Mouse (Mus musculus) spleen, adult 12 weeks (tissue): ENCODE data around the gene Gm49416.
A peak's percentile ranks its signal among the peaks of the same experiment; 100 is the strongest.

Source experiments
- DNase-seq: peaks from one replicate; pipeline ENCODE4 v3.0.0; 2022; ENCODE audit warnings: low spot score

Gene Gm49416

DNA sequence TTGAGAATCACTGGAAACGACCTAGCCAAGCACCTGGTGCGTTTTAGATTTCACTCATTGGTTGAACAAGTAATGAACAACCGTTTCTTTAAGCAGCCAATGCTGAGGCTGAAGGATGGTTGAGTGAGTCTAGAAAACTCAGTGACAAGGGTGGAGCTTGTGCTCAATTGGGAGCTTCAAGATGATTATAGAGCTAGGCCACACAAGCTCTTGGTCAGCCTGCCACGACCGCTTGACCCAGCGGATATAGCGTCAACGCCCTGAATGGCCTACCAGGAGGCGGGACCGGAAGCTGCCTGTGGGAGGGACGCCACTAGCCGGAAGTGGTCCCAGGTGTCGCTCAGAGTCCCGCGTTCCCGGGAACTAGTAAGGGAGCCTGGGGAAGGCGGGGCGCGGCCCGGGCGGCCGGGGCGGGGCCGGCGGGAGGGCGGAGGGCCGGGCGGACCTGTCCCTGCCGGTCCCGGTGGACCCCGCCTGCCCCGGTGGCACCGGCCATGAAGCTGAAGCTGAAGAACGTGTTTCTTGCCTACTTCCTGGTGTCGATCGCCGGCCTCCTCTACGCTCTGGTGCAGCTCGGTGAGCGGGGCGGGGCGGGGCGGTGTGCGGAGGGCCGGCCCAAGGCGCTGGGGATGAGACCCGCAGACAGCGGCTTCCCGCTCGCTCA lies 31.5 kb downstream of the Gm49416 start, which contains the start of gene B3gat3:
B3gat3 (plus strand) TSS at position 302 of the 664 bp plus-strand sequence.
- peak; percentile 85 for DNase-seq

DNA sequence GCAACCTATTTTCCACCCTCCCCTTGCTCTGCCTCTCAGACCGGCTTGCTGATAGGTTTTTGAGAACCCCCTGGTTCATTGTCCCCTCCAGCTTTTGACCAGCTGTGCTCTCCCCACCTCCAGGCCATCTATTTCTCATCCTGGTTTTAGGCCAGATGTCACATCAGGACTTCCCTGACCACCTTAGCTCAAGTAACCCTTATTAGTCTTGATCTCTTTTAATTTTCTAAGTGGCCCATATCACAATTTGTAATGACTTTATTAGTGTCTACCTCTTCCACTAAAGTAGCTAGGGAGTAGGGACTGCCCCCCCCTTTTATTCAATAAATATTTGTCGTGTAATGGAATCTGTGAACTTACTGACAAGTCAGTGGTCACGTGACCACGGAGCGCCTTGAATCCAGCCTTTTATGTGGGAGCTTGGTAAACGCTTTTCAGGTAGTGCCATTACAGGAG lies 32.1 kb downstream of the Gm49416 start:
- no peak for DNase-seq

DNA sequence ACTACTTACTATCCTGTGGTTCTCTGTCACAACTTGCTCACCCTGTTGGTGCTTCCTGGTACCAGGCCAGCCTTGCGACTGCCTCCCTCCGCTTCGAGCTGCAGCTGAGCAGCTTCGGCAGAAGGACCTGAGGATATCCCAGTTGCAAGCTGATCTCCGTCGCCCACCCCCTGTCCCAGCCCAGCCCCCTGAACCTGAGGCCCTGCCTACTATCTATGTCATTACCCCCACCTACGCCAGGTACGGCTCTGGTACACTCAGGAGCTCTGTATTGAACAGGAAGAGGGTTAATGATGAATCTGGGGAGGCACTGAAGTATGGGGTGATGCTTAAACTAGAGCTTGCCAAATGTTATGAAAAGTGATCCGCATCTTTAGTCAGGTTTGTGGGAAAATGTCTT lies 33.0 kb downstream of the Gm49416 start:
- no peak for DNase-seq

DNA sequence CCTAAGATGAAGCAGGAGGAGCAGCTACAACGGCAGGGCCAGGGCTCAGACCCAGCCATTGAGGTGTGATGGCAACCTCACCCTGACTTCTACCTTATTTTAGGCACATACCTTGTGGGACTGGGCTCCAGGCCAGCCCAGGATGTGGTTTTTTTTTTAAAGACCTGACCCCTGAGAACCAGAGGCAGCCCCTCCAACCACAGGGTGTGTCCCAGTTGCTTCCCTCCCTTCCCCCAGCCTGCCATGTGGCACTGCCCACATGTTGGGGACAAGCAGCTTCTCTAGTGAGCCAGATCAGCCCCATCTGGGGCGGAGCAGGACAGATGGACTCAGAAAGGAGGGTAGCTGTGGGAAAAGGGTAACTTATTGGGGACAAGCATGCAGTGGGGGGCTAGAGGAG lies 38.0 kb downstream of the Gm49416 start:
- DNase-seq, result no peak

DNA sequence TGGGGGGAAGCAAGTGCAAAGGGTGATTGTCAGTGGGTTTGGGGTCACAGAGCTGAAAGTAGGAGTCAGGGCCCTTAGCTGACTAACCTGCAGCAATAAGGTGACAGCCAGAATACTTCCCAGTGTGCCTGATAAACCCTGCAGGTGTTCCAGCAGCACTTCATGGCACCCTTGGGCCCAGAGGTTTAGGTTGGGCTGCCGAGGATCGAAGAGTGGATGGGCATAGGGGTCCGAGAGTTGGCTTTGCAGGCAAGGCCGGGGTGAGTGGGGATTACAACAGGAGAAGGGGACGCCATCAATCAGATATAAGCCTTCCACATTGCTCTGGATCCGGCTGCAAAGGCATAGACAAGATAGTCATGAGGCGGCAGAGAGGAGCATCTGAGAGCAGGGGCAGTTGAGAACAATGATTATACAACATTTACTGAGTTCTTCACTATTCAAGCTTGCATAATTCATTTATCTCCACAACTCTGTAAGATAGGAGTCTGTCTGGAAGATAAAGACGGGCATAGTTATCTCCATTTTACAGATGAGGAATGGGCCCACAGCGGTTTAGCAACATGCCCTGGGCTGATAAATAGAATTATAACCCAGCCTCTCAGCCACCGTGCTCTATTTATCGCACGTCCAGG lies 39.3 kb downstream of the Gm49416 start:
- no peak for DNase-seq

DNA sequence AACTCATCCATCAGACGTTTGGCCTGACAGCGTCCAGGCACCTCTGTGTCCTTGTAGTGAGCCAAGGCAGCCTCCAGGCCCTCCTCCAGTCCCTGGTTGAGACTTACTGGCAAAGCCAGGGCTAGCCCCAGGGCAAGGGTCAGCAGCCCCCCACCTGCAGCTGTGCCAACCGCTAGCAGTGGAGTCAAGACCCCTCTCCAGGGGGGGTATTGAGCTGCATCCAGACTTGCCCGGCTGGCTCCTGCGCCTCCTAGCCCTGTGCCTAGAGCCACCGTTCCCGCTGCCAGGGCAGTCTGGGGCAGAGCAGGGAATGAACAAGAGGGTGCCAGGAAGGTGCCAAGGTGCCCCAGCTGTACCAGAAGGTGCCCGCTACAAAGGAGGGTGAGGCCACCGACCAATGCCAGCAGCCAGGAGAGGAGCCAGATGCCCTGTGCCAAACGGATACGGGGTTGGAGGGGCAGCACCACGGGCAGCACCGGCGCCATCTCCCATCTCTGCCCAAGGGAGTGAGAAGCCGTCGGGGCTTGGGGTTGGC lies 40.0 kb downstream of the Gm49416 start:
- no peak for DNase-seq

DNA sequence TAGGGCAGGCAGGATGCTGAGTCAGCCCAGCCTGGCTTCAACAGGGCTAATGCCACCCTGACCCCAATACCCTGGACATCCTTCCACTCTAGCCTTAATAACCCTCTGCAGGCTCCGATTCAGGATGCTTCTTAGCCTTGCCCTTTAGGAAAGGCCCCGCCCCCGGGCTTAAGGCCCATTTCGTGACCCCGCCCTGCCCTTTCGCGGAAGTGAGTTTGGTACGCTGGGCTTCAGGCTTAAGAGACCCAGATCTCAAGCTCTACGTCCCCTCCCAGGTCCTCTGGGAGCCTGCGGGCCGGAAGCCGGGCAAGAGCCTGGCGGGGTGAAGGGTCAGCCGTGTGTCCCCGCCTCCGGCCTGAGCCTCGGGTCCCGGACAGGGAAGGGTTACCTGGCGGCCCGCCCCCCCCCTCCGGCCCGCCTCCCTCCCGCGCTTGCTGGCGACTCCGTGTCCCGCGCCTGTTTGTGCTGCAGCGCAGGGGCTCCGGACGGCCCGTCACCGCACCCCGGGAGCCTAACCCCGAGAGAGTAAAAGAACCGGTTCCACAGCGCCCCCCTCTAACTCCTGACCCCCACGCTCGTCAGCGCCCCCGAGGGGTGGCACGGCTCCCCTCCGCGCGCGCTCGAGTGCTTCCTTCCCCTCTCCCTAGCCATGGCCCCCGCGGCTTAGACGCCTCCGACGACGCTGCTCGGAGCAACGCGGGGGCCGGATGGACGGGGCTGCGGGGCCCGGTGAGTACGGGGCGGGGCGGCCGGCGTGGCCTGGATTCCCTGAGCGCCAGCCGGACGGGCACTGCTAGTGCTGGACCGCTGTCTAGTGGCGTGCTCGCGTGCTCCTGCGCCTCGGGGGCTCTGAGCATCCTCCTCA lies 40.7 kb downstream of the Gm49416 start, which contains the start of the genes Rom1 and Eml3:
Rom1 (minus strand) TSS at position 133 of the 865 bp plus-strand sequence.
Eml3 (plus strand) TSS at position 329 of the 865 bp plus-strand sequence.
- peak; percentile 81 for DNase-seq

DNA sequence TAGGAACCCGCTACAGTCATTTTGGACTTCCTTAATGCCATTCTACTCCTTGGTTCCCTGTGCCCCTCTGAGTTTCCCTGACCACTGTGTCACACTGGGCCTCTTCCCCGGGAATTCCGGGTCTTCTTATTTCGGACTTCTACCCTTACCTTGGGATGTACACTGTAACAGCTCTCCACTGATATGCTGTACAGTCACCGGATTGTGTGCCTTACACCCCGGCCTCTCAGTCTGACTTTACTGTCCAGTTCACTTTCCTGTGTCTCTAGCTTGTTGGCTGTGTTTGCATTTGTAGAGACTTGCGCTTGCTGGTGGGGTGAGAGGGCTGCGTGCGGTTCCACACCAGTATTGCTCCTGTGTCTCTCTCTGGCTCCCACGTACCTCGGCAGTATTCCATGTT lies 41.4 kb downstream of the Gm49416 start:
- no peak for DNase-seq

DNA sequence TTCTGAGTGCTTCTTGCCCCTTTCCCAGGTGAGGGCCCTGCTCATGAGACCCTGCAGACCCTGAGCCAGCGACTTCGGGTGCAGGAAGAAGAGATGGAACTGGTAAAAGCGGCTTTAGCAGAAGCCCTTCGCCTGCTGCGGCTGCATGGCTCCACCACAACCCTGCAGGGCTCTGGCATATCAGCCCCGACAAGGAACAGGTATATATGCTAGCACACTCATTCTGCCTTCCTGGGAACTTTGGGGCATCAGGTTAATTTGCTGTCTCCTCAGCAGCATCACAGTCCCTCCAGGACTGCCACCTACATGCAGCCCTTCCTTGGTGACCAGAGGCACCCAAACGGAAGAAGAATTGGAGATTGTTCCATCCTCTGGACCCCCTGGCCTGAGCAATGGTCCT lies 42.0 kb downstream of the Gm49416 start:
- DNase-seq, result no peak

DNA sequence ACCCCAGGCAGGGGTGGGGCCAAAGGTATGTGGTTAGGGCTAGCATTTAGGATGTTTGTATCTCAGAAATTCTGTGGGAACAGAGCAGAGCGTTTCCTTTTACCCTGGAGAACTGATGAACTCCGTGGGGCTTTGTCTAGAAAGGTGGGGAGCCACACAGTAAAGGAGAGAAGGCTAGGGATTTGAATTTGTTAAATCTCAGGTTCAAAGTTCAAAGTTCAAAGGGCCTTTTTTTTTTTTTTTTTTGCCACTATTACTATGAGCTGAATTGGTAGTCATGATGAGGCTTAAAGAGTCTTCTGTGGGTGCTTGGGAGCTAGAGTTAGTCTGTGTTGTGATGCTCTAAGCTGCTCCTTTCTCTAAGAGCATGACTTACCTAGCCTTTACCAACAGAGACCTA lies 48.0 kb downstream of the Gm49416 start:
- DNase-seq, result no peak

DNA sequence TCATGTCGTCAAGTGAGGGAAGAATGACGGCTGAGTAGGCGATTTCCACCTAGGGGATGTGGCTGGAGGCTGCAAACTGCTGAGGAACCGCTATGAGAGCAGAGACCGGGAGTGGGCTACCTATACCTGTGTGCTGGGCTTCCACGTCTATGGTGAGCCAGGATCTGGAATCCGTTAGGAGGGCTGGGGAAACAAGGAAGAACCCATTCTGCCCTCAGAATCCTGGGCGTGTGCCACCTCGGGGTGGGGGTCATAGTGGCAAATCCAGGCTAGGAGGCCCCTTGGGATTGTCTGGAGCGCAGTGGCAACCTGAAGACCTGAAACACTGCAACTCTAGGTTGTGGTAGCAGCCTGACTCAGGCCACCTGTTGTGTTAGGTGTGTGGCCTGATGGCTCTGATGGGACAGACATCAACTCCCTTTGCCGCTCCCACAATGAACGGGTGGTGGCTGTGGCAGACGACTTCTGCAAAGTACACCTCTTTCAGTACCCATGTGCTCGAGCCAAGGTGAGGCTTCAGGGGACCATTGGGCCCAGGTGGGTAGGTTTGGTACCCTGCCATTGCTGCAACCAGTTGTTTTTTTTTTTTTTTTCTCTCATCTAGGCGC lies 51.9 kb downstream of the Gm49416 start:
- DNase-seq, result no peak

DNA sequence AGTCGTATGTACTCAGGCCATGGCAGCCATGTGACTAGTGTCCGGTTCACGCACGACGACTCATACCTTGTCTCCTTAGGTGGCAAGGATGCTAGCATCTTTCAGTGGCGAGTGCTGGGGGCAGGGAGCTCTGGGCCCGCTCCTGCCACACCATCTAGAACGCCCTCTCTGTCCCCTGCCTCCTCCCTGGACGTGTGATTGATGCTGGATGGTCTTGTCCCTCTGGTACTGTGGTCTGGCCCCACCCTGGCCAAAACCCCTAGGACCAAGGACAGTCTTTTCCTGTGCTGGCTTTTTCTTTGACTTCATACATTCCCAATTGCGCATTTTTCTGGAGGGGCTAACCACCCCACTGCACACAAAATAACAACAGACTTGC lies 52.4 kb downstream of the Gm49416 start:
- DNase-seq, result no peak

DNA sequence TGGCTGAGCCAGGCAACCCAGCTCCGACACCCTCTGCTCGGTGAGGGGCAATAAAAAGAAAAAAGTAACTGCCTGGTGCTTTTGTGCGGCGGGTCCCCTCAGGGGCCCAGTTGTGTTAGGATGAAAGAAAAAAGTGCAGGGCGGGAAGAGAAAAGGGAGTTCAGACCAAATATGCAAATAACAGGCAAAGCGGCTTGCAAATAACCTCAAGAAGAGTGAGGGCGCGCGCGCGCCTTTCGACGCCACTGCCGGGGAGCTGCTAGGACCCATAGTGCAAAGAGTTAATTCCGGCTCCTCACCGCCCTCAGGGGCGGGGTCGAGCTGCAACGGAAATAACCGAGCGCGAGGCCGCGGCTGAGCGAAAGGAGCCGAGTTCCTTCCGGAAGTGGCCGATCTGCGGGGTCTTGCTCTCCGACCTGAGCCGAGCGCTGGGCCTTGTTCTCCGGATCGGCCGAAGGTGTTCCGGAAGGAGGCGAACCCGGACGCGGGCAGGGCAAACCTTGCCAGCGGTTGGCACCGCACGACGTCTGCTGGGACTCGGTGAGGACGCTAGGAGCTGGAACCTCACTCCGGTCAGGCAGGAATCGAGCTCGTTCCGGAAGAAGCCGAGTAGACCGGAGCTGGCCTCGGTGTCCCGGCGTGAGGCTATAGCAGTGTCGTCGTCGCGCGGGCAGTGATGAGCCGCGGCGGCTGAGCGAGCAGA lies 52.9 kb downstream of the Gm49416 start, which contains the start of gene Mta2:
Mta2 (plus strand) TSS at position 361 of the 703 bp plus-strand sequence.
- peak; percentile 93 for DNase-seq

DNA sequence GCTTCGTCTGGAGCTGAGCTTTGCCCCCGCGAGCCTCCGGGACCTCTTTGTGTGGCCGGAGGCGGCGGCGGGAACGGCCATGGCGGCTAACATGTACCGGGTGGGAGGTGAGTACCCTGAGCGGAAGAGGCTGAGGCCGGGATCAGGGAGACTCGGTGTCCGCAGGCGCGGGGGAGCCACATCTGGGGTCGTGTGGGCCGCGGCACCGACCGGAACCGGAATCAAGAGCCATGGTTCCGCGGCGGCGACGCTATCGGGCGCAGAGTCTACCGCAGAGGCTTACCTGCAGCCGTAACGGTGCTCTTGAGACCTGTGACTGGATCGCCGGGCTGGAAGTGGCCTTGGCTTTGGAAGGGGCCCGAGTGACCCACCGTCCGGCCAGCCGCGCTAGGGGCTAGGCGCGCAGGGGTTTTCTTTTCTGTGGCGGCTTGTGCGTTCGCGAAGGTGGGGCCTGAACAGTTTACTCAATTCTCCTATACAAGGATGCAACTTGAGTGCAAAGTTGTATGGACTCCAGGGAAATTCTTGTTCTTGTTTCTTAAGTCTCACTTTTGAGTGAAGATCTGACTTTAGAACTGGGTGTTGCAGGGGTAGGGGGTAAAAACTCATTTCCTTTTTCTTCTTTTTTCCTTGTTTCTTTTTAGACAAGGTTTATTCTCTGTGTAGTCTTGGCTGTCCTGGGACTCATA lies 53.7 kb downstream of the Gm49416 start:
- no peak for DNase-seq

DNA sequence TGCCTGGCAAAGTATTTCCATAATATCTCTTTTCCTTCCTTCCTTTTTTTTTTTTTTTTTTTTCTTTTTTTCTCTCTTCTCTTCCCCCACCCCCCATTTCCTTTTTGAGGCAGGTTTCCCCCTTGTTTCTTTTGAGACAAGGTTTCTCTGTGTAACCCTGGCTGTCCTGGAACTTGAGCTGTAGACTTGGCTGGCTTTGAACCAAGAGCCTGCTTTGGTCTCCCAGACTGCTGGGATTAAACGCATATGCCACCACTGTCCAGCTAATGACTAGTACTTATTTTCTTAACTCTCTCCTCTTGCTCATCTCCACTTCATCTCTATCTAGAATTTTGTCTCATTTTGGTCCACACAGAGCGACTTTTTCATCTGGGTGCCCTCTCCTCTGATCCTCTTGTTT lies 54.3 kb downstream of the Gm49416 start:
- DNase-seq, result no peak

DNA sequence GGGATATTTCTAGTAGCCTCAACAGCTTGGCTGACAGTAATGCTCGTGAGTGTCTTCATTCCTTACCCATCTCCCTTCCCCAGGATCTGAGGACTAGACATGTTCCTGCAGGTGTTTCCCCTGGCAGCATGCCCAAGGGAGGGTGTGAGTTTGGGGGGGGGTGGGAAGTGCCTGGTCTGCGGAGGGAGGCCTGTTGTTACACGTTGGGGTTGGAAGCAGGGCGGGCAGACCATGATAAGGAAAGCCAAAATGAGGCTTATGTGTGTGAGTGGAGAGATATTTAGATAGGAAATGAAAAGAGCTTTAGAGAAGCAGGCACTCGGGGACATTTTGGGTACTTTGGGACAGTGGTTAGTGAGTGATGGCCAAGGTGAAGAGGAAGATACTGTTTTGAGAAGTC lies 55.3 kb downstream of the Gm49416 start:
- no peak for DNase-seq

DNA sequence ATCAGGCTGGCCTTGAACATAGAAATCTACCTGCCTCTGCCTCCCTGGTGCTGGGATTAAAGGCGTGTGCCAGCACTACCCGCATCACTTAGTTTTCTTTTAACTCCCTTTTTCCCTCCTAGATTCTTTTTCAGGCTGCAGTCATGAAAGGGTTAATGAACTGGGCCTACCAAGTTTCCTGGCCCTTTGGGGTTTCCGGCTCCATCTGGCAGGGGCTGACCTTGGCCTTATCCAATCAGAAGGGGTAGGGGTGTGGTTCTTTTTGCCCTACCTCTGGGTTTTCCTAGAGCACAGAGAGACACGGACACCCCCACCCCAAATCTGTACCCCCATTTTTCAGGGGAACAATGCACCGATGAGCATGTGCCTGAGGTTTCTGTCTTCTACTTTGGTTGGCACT lies 56.0 kb downstream of the Gm49416 start:
- no peak for DNase-seq
